Mouse (Mus musculus) cerebellum, postnatal 36 days (tissue): ENCODE results near the gene AW549877.

Source experiments
- DNase-seq, 2 experiments: peaks; one replicate each; pipeline ENCODE4 v3.0.0; 2021 to 2022; ENCODE audit warnings: mixed read lengths in 2 of 2

AW549877 gene

DNA sequence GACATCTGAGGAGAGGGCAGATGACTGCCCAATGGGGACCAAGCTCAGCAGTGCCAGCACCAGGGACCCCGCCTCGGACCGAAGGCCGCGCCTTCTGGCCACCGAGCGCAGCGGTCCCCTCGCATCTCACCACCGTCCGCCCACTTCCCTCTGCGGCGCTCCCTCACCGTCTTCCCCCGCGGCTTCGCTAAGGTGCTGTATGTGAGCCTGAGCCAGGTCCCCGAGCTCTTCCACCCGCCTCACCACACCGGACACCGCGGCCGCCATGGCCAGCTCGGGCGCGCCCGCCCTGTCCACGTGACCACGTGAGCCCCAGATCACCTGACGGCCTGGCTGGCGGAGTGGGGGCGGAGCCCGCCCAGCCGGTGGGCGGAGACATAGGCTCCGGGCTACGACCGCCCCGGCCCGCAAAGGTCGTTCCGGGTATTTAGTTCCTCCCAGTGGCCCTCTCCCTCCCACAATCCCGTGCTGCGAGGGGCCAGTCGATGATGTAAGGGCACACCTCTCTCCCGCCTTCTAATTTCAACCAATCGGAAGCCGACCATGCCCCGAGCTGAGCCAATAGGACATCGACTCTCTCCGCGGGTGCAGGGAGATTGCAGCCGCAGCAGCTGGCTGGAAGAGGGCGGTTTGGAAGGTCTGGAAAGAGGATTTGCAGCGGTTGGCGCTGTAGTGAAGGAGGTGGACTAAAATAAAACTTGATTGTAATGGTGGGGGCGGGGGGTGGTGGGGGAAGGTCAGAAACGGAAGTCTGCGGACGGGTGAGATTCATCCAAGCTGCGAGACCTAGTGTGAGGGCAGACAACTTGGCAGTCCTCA, at the start of gene AW549877:
Gene AW549877, minus strand, starts transcription at position 297 of the 819 bp plus-strand sequence.
- peak; percentile 96 to 98 for DNase-seq

GRCm38 (mm10) chr15:4043032-4043471, 47.5 kb upstream of the AW549877 start:
- DNase-seq, result no peak

DNA sequence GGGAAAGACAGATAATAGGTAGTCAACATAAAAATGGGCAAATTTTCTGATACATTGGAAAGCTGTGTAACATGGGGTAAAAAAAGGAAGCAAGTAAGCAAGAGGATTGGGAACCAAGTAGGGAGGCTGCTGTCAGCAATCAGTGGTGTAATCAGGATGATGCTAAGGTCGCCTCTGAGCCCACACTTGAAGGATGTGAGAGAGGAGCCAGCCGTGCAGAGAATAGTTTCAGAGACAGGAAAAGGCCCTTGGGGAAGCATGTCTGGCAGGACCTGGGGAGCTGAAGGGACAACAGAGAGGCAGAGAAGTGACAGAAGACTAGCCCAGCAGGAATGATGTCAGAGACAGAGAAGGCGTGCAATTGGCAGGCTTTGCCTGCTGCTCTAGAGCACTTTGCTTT, 46.9 kb upstream of the AW549877 start:
- DNase-seq, result no peak

- DNase-seq, result no peak
These were observed 37.8 kb upstream of the AW549877 start for GRCm38 (mm10) chr15:4033168-4034004.

GRCm38 (mm10) chr15:4028960-4029359, 33.4 kb upstream of the AW549877 start:
- DNase-seq, result peak in 1 of 2 experiments; percentile 23

DNA sequence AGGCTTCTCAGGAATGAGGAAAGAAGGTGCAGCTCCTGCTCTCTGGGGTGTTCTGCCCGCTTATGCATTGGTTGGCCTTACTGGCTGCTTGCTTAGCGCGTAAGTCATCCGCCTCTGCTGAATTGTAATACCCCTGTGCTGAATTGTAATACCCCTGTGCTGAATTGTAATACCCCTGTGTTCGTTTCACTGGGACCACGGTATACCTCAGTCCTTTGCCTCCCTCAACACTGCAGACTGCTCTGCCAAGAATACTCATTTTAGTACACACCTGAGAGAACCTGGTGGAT, 32.8 kb upstream of the AW549877 start:
- no peak for DNase-seq

DNA sequence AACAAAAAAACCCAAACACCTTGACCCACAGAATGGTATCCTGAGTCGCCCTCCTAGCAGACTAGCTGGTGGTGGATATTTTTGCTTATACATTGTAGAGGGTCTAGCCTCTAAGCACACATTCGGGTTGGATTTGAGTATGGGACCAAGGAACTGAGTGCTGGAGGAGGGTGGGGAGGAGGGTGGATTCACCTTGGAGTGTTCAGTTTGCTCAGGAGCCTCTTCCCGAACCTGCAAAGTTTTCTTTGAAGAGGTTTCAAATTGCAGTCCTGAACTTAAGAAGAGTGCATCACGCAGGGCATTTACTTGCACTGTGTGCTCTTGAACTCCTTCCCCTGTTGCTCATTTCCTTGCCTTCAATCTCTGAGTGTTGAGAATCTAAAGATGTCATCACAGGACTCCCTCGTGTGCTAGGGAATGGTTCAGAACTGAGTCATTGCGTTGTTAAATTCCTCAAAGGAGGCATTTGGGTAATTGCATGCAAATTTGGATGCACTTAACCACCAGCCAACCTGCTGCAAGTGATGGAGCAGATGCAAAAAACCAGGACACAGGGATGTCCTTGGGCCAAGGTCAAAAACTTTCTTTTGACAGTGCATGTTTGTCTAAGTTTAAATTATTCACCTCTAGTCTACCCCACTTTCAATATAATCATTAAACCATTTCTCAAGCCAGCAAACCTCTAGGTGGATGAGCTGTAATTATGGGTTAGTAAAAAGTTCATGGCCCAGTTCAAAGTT, 32.3 kb upstream of the AW549877 start:
- DNase-seq, result no peak

- DNase-seq, result peak; percentile 83 to 86
These were observed 31.5 kb upstream of the AW549877 start for GRCm38 (mm10) chr15:4026831-4027584.

- DNase-seq, result peak; percentile 89 to 92
These were observed 30.8 kb upstream of the AW549877 start, which contains the start of gene Oxct1 for GRCm38 (mm10) chr15:4026231-4026773. TSS of gene Oxct1 (plus strand) at chr15:4026383.

- no peak for DNase-seq
These were observed 30.0 kb upstream of the AW549877 start for GRCm38 (mm10) chr15:4025508-4025904.

- DNase-seq, result no peak
These were observed 29.4 kb upstream of the AW549877 start for GRCm38 (mm10) chr15:4024726-4025507.

GRCm38 (mm10) chr15:4023747-4024146, 28.2 kb upstream of the AW549877 start:
- no peak for DNase-seq

DNA sequence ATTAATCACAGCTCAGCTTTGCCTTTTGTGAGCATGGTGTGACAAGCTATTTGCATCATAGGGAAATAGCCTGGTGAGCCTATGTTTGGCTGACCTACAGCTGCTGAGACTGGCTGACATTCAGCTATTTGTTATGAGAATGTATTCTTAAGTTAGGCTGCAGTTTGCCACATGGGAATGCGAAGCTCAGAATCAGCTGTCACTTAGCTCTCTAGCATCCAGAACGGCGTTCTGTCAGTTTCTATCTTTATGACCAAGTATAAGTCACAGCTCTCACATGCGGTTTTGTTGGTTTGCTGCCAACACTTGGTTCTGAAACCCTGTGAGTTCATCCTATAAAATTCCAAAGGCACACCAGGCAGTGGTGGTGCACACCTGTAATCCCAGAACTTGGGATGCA, 25.2 kb upstream of the AW549877 start:
- no peak for DNase-seq

GRCm38 (mm10) chr15:4013873-4014272, 18.3 kb upstream of the AW549877 start:
- DNase-seq, result no peak

DNA sequence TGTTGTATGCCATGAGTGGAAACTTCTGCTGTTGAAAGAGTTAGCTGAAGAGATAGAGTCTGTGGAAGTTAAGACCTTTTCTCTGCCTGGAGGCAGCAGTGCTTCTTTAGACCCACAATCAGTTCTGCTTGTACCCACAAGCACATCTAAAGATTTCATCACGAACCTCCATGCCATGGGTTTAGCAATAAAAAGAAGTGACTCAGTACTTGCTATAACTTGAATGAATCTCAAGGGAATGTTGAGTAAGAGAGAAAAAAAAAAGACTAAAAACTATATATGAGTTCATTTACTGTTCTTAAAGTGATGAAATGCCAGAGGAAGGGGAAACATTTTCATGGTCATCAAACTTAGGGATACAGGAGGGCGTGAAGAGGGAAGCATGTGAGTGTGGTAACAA, 5.0 kb upstream of the AW549877 start:
- no peak for DNase-seq

GRCm38 (mm10) chr15:3999144-3999543, 3.6 kb upstream of the AW549877 start:
- no peak for DNase-seq

DNA sequence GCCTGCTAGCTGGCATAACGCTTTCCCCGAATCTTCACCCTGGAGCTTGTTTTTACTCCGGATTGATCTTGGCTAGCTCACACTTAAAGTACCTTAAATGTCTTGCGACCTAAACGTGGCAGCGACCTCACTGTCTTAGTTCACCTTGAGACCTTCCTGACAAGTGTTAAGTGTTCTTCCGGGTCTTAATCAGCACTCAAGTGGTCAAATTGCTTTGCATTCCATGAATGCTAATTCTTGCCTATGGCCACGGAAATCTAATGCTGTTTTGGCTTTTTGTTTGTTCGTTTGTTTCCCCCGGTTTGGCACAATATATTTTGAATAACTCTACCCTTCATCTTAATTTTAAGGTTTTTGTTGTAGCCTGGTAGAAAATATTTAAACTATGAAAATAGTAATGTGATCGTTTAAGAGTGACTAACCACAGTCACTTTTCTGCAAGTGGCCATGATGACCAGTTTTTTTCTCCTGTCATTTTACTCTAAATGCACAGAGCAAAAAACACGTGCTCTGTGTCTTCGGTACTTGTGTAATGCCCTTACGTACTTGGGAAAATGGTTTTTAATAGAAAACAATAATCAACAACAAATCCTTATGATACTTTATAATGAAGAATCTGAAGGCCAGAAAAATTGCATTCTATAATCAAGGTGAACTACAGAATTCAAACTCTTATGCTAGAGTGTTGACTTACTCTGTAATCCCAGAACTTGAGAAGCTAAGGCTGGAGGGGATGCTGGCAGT, 895 bp upstream of the AW549877 start:
- no peak for DNase-seq

DNA sequence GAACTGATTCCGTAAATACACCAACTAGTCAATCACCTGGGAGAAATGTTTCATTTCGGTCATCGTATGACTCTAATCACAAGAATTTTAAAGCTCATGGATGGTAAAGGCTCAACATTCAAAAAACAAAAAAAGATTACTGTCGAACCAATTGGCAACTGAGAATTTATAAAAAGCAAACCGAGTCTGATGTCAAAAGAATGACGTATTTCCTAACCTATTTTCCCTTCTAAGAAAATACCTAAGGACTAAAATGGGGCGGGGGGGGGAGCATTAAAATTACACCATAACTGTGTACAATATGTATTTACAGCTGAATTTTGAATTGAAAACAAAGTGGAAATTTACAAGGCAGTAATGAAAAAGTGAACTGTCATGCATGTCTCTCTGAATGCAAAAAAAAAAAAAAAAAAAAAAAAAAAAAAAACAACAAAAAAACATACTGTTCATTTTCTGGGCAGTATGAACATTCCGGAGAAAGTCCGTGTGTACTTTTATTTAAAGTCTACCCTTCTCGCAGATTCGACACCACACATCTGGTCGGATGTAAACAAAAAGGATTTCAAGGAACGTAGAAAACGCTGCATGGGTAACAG, 594 bp downstream of the AW549877 start:
- no peak for DNase-seq

GRCm38 (mm10) chr15:3987981-3988380, 7.6 kb downstream of the AW549877 start:
- no peak for DNase-seq

GRCm38 (mm10) chr15:3984876-3985275, 10.7 kb downstream of the AW549877 start:
- no peak for DNase-seq
